Mouse (Mus musculus) E14TG2a.4 (cell line): Measurements from ENCODE around the gene Tcf7l1.

Experiments used
- H3K27me3 ChIP-seq: 2 replicates; pipeline ENCODE4 v1.6.1; 2014; ENCODE audit warnings: low read length, control low read depth; ENCODE audit not compliant: insufficient read depth
- H3K36me3 ChIP-seq: 2 replicates; pipeline ENCODE4 v1.6.1; 2014; ENCODE audit warnings: low read length, control low read depth; ENCODE audit not compliant: insufficient read depth
- H3K4me1 ChIP-seq: replicated peaks from 2 replicates; pipeline ENCODE4 v1.6.1; 2014; ENCODE audit warnings: low read depth, low read length, control low read depth
- H3K4me3 ChIP-seq: replicated peaks from 2 replicates; pipeline ENCODE4 v1.5.1; 2014; ENCODE audit warnings: mild to moderate bottlenecking, low read length
- H3K9me3 ChIP-seq: 2 replicates; pipeline ENCODE4 v1.6.1; 2014; ENCODE audit warnings: low read length, control low read depth
- CTCF ChIP-seq: conservative IDR thresholded peaks from 2 replicates; pipeline ENCODE4 v1.5.1; 2014; ENCODE audit warnings: low read length
- NANOG ChIP-seq: IDR thresholded peaks from 2 replicates; pipeline ENCODE4 v1.6.1; 2014; ENCODE audit warnings: borderline replicate concordance, low read length, mixed read lengths
- POU5F1 ChIP-seq: IDR thresholded peaks from 2 replicates; pipeline ENCODE4 v1.6.1; 2014; ENCODE audit warnings: low read length, borderline replicate concordance

Gene Tcf7l1

GRCm38 (mm10) chr6:72664290-72664689, 124.8 kb downstream of the Tcf7l1 start:
- Histone ChIP-seq H3K9me3 (no peaks in the 10 kb centered on the region), H3K36me3 (no peaks in the 10 kb centered on the region), H3K4me1 (peaks cover 26% of the 10 kb centered on the region), H3K27me3 (no peaks in the 10 kb centered on the region), H3K4me3 (no peak overlapping the region)
- no peak for TF ChIP-seq CTCF
- no peak for TF ChIP-seq POU5F1
- TF ChIP-seq NANOG = no peak

GRCm38 (mm10) chr6:72663000-72663399, 126.1 kb downstream of the Tcf7l1 start:
- no peaks in the 10 kb centered on the region for H3K36me3 ChIP-seq
- TF ChIP-seq CTCF (no peak), NANOG (no peak), POU5F1 (no peak)
- H3K4me1 ChIP-seq = peaks cover 17% of the 10 kb centered on the region
- no peaks in the 10 kb centered on the region for H3K27me3 ChIP-seq
- H3K4me3 ChIP-seq = no peak overlapping the region
- no peaks in the 10 kb centered on the region for H3K9me3 ChIP-seq

GRCm38 (mm10) chr6:72660391-72660720, 128.7 kb downstream of the Tcf7l1 start:
- H3K9me3 ChIP-seq = no peaks in the 10 kb centered on the region
- H3K36me3 ChIP-seq = no peaks in the 10 kb centered on the region
- no peaks in the 10 kb centered on the region for H3K27me3 ChIP-seq
- H3K4me1 ChIP-seq = peaks cover 36% of the 10 kb centered on the region
- TF ChIP-seq POU5F1 (no peak), NANOG (no peak), CTCF (no peak)
- H3K4me3 ChIP-seq = no peak overlapping the region

- TF ChIP-seq CTCF (no peak), NANOG (no peak), POU5F1 (no peak)
- Histone ChIP-seq H3K4me3 (no peak overlapping the region), H3K4me1 (peaks cover 41% of the 10 kb centered on the region), H3K36me3 (no peaks in the 10 kb centered on the region), H3K9me3 (no peaks in the 10 kb centered on the region), H3K27me3 (no peaks in the 10 kb centered on the region)
Observed at GRCm38 (mm10) chr6:72659717-72660390, 129.2 kb downstream of the Tcf7l1 start.

- H3K9me3 ChIP-seq = no peaks in the 10 kb centered on the region
- no peaks in the 10 kb centered on the region for H3K27me3 ChIP-seq
- no peak overlapping the region for H3K4me3 ChIP-seq
- peaks cover 32% of the 10 kb centered on the region for H3K4me1 ChIP-seq
- H3K36me3 ChIP-seq = no peaks in the 10 kb centered on the region
- TF ChIP-seq POU5F1 (no peak), CTCF (peak; percentile 60)
Observed at GRCm38 (mm10) chr6:72658006-72658405, 131.0 kb downstream of the Tcf7l1 start.

- TF ChIP-seq POU5F1 = no peak
- TF ChIP-seq CTCF = no peak
- TF ChIP-seq NANOG = no peak
- no peaks in the 10 kb centered on the region for H3K27me3 ChIP-seq
- H3K4me1 ChIP-seq = peaks cover 30% of the 10 kb centered on the region
- H3K36me3 ChIP-seq = no peaks in the 10 kb centered on the region
- H3K9me3 ChIP-seq = no peaks in the 10 kb centered on the region
- H3K4me3 ChIP-seq = peak overlapping the region; percentile 68; the same call in 1 of the 2 replicates
Observed at GRCm38 (mm10) chr6:72656053-72656442, 133.0 kb downstream of the Tcf7l1 start.

GRCm38 (mm10) chr6:72655309-72656052, 133.6 kb downstream of the Tcf7l1 start:
- no peaks in the 10 kb centered on the region for H3K36me3 ChIP-seq
- no peaks in the 10 kb centered on the region for H3K27me3 ChIP-seq
- peak overlapping the region; percentile 68 for H3K4me3 ChIP-seq
- peaks cover 36% of the 10 kb centered on the region for H3K4me1 ChIP-seq
- H3K9me3 ChIP-seq = no peaks in the 10 kb centered on the region
- no peak for TF ChIP-seq CTCF
- no peak for TF ChIP-seq NANOG
- TF ChIP-seq POU5F1 = no peak

- Histone ChIP-seq H3K27me3 (no peaks in the 10 kb centered on the region), H3K36me3 (no peaks in the 10 kb centered on the region), H3K4me1 (peaks cover 47% of the 10 kb centered on the region), H3K9me3 (no peaks in the 10 kb centered on the region), H3K4me3 (no peak overlapping the region)
- no peak for TF ChIP-seq NANOG
- TF ChIP-seq POU5F1 = no peak
- no peak for TF ChIP-seq CTCF
Observed at GRCm38 (mm10) chr6:72654355-72654754, 134.7 kb downstream of the Tcf7l1 start.

- Histone ChIP-seq H3K4me1 (peaks cover 56% of the 10 kb centered on the region), H3K36me3 (no peaks in the 10 kb centered on the region), H3K9me3 (no peaks in the 10 kb centered on the region), H3K27me3 (no peaks in the 10 kb centered on the region), H3K4me3 (no peak overlapping the region)
- TF ChIP-seq NANOG = no peak
- no peak for TF ChIP-seq POU5F1
- TF ChIP-seq CTCF = no peak
Observed at GRCm38 (mm10) chr6:72653419-72653818, 135.6 kb downstream of the Tcf7l1 start.
